Mouse (Mus musculus) forebrain, embryonic 11.5 days (tissue): ENCODE results near the gene Igdcc4. TPM values are rescaled to one million over a fixed set of nuclear protein-coding genes. Genes with fewer than 3 reads are reported as not detected.

Experiments used
- ATAC-seq: fragments of 200-750 bp; cut with Nextera tagmentation; replicated peaks from 2 replicates; pipeline ENCODE4 v1.8.0; 2017; ENCODE audit warnings: moderate TSS enrichment; ENCODE audit not compliant: low FRiP score
- DNase-seq: peaks from one replicate; pipeline ENCODE4 v3.0.0-alpha.2; 2017; ENCODE audit warnings: low spot score
- H3K27ac ChIP-seq: fragments of 300-500 bp; sonication (generic); 2 replicates; pipeline ENCODE4 v1.5.1; 2014; ENCODE audit warnings: low read depth, low read length
- H3K27me3 ChIP-seq: fragments of 300-500 bp; sonication (generic); 2 replicates; pipeline ENCODE4 v1.6.1; 2014; ENCODE audit warnings: mild to moderate bottlenecking, low read length, mixed read lengths; ENCODE audit not compliant: control insufficient read depth, insufficient read depth
- H3K36me3 ChIP-seq: fragments of 300-500 bp; sonication (generic); 2 replicates; pipeline ENCODE4 v1.6.1; 2014; ENCODE audit warnings: mild to moderate bottlenecking, low read length, moderate library complexity, mixed read lengths; ENCODE audit not compliant: control insufficient read depth, insufficient read depth
- H3K4me1 ChIP-seq: fragments of 300-500 bp; sonication (generic); replicated peaks from 2 replicates; pipeline ENCODE4 v1.6.1; 2014; ENCODE audit warnings: low read length, mixed read lengths; ENCODE audit not compliant: control insufficient read depth, insufficient read depth
- H3K4me2 ChIP-seq: fragments of 300-500 bp; sonication (generic); 2 replicates; pipeline ENCODE4 v1.6.1; 2014; ENCODE audit warnings: low read depth, mild to moderate bottlenecking, low read length, moderate library complexity, mixed read lengths; ENCODE audit not compliant: severe bottlenecking
- H3K4me3 ChIP-seq: fragments of 300-500 bp; sonication (generic); 2 replicates; pipeline ENCODE4 v1.5.1; 2014; ENCODE audit warnings: low read depth, low read length
- H3K9ac ChIP-seq: fragments of 300-500 bp; sonication (generic); 2 replicates; pipeline ENCODE4 v1.6.1; 2014; ENCODE audit warnings: low read length
- H3K9me3 ChIP-seq: fragments of 300-500 bp; sonication (generic); 2 replicates; pipeline ENCODE4 v1.6.1; 2016; ENCODE audit warnings: low read length, mixed read lengths; ENCODE audit not compliant: control insufficient read depth
- whole genome bisulfite sequencing: fragments of 180-500 bp; shearing (Covaris S2); extraction: QIAGEN DNeasy Blood & Tissue Kit; methylation state at CpG from one replicate; pipeline ENCODE4 v1.1.7; 2014; 5-methylcytosine and 5-hydroxymethylcytosine counted together
- polyA plus RNA-seq: library from polyadenylated mRNA; unstranded; fragments of >200 nt; fragmentation: Nextera tagmentation; extraction: Ambion mirVana; gene quantifications from 2 replicates; pipeline ENCODE4 v1.2.1, GENCODE M21; 2014

The Igdcc4 gene
- polyA plus RNA-seq, 1 experiment from 2014 or later: 14.9 TPM

- peaks cover 8% of the 10 kb centered on the region for H3K4me1 ChIP-seq
- no peak for ATAC-seq
Measured at GRCm38 (mm10) chr9:65103173-65103752, 2.0 kb downstream of the Igdcc4 start.

GRCm38 (mm10) chr9:65106821-65107220 lies 5.5 kb downstream of the Igdcc4 start:
- 88% methylated on average over 4 of the region's 4 CpGs for WGBS
- Histone ChIP-seq H3K4me3 (no peak overlapping the region), H3K4me1 (peaks cover 18% of the 10 kb centered on the region), H3K4me2 (no peak overlapping the region), H3K9me3 (no peaks in the 10 kb centered on the region), H3K27me3 (no peaks in the 10 kb centered on the region), H3K36me3 (no peaks in the 10 kb centered on the region), H3K9ac (no peak overlapping the region), H3K27ac (no peak overlapping the region)
- DNase-seq: no peak
- ATAC-seq: no peak

More at GRCm38 (mm10) chr9:65103173-65103752, 2.0 kb downstream of the Igdcc4 start:
- Histone ChIP-seq H3K27ac (0 out of 2 replicates have a peak overlapping the region, but pooled peaks have one; percentile 26), H3K9me3 (peaks cover 5% of the 10 kb centered on the region; the same call in 1 of the 2 replicates), H3K4me2 (peak overlapping the region; percentile 99), H3K36me3 (no peaks in the 10 kb centered on the region), H3K9ac (peak overlapping the region; percentile 74), H3K27me3 (no peaks in the 10 kb centered on the region), H3K4me3 (peak overlapping the region; percentile 61; the same call in 1 of the 2 replicates)
- no peak for DNase-seq
- WGBS: 20% methylated on average over 8 of the region's 8 CpGs

GRCm38 (mm10) chr9:65107893-65108292 lies 6.6 kb downstream of the Igdcc4 start:
- H3K4me3 ChIP-seq: no peak overlapping the region
- no peak overlapping the region for H3K9ac ChIP-seq
- H3K27me3 ChIP-seq: no peaks in the 10 kb centered on the region
- no peaks in the 10 kb centered on the region for H3K36me3 ChIP-seq
- H3K4me2 ChIP-seq: no peak overlapping the region
- H3K9me3 ChIP-seq: no peaks in the 10 kb centered on the region
- H3K4me1 ChIP-seq: peaks cover 16% of the 10 kb centered on the region
- H3K27ac ChIP-seq: no peak overlapping the region
- 87% methylated on average over 1 of the region's 1 CpGs for WGBS
- DNase-seq (no peak), ATAC-seq (no peak)

DNA sequence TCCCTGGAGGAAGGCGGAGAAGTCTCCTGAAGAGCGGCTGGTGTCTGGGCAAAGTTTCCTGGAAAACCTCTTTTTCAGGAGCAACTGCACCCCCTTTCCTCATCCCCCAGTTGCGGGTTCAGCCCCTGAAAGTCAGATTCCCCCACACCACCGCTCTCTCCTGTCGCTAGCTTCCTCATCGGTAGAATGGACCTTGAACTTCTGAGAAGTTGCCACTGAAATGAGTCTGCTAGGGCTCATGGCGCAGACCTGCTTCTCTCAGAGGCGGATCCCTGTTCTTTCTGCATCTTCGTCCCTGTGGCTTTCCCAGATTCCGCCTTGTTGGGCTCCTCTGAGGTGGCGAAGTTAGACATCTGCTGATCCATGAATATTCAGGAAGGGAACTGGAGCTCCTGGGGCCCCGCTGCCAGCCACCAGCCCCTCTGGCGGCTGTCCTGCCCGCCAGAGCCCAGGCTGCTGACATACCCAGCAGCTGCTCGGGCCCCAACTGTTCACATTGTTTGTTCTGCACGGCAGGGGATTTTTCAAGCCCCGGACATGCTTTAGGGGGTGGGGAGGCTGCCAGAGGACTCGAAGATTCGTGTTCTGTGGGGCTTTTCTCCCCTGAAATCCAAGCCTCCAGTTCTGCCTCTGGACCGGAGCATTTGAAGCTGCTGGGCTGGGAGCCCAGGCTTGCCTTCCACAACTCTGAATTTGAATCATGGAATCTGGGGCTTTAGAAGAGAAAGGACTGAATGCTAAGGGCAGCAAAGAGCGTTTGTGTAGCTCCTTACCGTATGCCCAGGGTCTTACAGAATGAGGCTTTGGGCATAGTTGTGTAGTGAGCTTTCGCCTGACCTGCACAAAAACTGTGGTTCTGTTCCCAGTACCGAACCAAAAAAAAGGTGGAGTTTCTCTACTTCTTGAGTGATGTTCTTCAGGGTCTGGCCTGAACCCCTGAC lies 8.1 kb downstream of the Igdcc4 start:
- peak overlapping the region; percentile 42 for H3K4me2 ChIP-seq
- H3K27me3 ChIP-seq: no peaks in the 10 kb centered on the region
- peak overlapping the region; percentile 56 for H3K9ac ChIP-seq
- H3K4me3 ChIP-seq: peak overlapping the region; percentile 11; the same call in 1 of the 2 replicates
- peaks cover 12% of the 10 kb centered on the region for H3K4me1 ChIP-seq
- ATAC-seq (peak; percentile 90), DNase-seq (peak; percentile 84)
- H3K36me3 ChIP-seq: no peaks in the 10 kb centered on the region
- 9% methylated on average over 24 of the region's 24 CpGs for WGBS
- peak overlapping the region; percentile 93 for H3K27ac ChIP-seq
- H3K9me3 ChIP-seq: no peaks in the 10 kb centered on the region

DNA sequence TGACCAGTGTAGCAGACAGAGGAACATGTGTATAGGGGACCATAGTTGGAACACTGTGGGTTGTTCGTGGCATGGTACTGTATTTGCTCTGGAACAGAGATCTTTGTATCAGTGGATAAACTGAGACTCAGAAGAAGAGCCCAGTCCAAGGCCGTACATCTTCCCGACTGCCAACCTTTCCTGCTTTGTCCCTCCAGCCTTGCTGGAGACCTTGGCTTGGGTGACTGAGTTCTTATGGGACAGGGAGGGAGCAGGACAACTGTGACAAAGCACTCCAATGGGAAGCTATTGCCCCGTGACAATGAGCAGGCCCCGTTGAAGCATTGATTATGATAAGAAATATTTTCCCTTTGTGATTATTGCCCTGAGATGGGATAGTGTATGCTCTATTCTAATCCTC lies 10.4 kb downstream of the Igdcc4 start:
- H3K4me1 ChIP-seq: peaks cover 12% of the 10 kb centered on the region
- ATAC-seq (no peak), DNase-seq (no peak)
- no peak overlapping the region for H3K27ac ChIP-seq
- no peaks in the 10 kb centered on the region for H3K27me3 ChIP-seq
- no peaks in the 10 kb centered on the region for H3K36me3 ChIP-seq
- H3K4me3 ChIP-seq: no peak overlapping the region
- no peak overlapping the region for H3K9ac ChIP-seq
- 88% methylated on average over 5 of the region's 5 CpGs for WGBS
- no peak overlapping the region for H3K4me2 ChIP-seq
- no peaks in the 10 kb centered on the region for H3K9me3 ChIP-seq

GRCm38 (mm10) chr9:65113694-65114093 lies 12.4 kb downstream of the Igdcc4 start:
- Histone ChIP-seq H3K27ac (no peak overlapping the region), H3K27me3 (no peaks in the 10 kb centered on the region), H3K4me1 (peaks cover 12% of the 10 kb centered on the region), H3K9ac (no peak overlapping the region), H3K9me3 (no peaks in the 10 kb centered on the region), H3K4me2 (no peak overlapping the region), H3K36me3 (no peaks in the 10 kb centered on the region), H3K4me3 (no peak overlapping the region)
- WGBS: 88% methylated on average over 2 of the region's 2 CpGs
- ATAC-seq: no peak
- no peak for DNase-seq

DNA sequence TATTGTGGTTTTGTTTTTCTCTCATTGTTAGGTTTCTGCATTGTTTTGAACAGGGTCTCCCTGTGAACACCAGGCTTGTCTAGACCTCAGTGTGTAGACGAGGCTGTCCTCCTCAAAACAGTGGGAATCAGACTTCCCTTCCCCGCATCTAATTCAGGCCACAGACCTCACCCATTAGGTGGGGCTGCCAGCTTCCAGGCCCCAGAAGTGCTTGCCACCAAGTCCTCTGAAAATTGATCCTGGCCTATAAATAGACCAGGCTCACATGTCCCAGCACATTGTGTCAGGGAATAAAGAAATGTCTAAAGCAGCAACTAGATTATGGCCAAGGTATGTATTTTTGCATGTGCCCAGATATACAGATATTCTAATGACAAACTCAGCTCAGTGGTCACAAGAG lies 14.6 kb downstream of the Igdcc4 start:
- H3K36me3 ChIP-seq: no peaks in the 10 kb centered on the region
- no peak overlapping the region for H3K4me3 ChIP-seq
- WGBS: 81% methylated on average over 2 of the region's 2 CpGs
- no peak overlapping the region for H3K27ac ChIP-seq
- no peaks in the 10 kb centered on the region for H3K4me1 ChIP-seq
- no peaks in the 10 kb centered on the region for H3K27me3 ChIP-seq
- ATAC-seq: no peak
- no peak overlapping the region for H3K9ac ChIP-seq
- DNase-seq: no peak
- H3K9me3 ChIP-seq: no peaks in the 10 kb centered on the region
- H3K4me2 ChIP-seq: no peak overlapping the region

- peaks cover 5% of the 10 kb centered on the region; the same call in 1 of the 2 replicates for H3K27me3 ChIP-seq
- WGBS: 61% methylated on average over 2 of the region's 2 CpGs
- H3K27ac ChIP-seq: no peak overlapping the region
- H3K4me1 ChIP-seq: no peaks in the 10 kb centered on the region
- H3K9me3 ChIP-seq: no peaks in the 10 kb centered on the region
- H3K36me3 ChIP-seq: no peaks in the 10 kb centered on the region
- H3K4me3 ChIP-seq: no peak overlapping the region
- no peak overlapping the region for H3K9ac ChIP-seq
- no peak overlapping the region for H3K4me2 ChIP-seq
- DNase-seq: no peak
- ATAC-seq: no peak
Measured at GRCm38 (mm10) chr9:65117516-65117915, 16.2 kb downstream of the Igdcc4 start.
